Mouse (Mus musculus): Measurements from ENCODE around the gene Lhx1.

Lhx1 gene

DNA sequence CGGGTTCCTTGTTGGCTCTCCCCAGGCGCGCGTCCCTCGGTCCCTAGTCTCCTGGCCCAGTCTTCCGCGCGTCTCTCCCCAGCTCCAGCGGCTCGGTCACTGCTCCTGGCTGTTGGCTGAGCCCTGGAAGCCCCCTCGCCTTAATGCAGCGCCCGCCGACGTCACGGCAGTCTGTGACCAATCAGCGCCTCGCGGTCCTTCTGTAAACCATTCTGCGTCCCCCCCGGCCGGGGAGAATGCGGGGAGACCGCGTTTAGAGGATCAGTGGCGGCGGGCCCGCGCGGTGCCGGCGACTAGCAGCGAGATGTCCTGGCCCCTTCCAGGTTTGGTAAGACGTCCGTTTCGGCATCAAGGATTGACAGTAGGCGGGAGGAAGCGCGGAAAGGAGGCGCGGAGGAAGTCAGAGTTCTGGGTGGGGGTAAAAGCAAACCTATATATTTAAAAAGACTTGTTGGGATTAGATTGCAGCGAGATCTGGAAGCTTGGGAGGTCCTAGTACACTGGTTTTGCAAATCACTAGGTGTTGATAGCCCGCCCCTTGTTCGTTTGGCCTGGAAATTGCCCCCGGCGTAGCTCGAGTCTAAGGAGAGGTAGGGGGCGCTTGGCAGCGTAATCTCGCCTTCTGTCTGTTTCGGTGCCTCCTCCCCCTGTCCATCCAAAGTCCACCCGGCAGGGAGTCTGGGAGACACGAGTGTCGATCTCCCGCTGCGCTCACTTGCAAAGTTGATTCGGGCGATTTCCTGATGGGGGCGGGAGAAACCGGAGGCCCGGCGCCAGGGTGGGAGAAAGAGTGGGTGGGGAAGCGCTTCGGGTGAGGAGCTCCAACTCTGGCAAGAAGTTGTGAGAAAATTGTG lies at the start of gene Lhx1:
Gene Lhx1 (minus strand): TSS at position 115 of the 854 bp plus-strand sequence.
- DNase-seq, result peak; percentile 26 to 32

DNA sequence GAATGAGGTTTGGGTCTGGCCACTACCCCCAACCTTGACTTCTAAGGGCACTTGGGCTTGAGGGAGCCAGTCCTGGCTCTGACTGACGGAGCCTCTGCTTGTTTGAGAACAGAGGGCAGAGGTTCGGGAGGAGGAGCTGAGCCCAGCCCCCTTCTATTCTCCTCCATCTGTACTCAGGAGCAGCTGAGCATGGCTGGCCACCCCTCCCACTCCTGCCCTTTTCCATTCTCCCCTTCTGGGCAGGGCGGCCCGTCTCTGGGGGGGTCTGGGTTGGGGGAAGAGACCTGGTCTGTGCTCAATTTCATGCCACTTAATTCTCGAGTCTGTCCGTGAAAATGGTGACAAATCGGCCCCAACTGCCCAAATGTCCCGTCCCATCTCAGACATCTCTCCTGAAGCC lies 49.5 kb upstream of the Lhx1 start:
- no peak for DNase-seq

DNA sequence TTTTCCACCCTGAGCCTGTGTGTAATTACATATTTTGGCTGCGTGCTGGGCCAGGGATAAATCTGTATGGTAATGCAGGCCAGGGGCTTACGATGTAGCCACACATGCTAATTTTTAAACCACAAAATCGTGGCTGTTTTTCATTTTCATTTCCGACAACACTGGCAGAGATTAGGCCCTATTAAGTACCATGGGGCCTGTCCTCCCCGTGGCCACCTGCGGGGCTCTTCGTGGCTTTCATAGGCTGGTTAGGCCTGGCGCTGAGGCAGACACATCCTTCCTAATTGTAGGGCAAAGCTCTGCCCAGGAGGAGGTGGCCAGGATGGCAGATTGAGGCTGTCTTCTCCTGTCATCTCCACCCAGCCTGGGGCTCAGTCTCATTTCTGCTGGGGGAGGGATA lies 48.3 kb upstream of the Lhx1 start:
- no peak for DNase-seq

DNA sequence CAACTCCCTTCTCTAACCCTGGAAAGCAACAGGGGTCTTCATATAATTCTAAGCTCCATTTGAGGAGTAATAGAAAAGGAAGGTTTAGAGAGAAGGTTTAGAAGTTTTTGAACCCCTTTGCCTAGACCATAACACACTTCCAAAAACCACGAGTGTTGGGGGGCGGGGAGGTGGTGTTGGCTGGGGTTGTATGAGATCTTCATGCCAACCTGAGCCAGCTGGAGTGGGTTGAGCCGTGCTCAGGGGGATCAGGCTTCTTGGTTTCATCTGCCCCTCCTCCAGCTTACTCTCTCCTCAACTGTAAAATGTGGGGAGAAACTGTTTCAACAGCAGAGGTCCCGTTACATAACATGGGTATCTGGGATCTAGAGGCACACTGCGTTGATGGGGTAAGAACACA lies 45.5 kb upstream of the Lhx1 start:
- DNase-seq, result no peak

DNA sequence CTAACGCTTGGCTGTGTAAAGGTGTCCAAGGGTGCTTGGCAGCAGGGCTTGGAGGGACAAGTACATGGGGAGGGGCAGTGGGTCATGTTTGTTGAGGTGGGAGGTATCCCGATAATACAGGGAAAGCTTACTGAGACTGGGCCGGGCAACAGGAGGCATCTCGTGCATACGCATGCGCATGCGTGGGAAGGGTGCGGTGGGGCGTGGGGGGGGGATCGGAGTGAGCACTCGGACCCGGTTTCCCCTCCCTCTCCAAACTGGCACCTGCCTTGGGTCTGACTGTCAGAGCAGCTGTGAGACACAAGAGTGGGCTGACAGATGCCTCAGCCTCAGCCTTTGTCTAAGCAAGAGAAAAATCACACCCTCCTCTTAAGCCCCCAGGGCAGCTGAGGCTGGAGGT lies 45.1 kb upstream of the Lhx1 start:
- DNase-seq, result no peak

DNA sequence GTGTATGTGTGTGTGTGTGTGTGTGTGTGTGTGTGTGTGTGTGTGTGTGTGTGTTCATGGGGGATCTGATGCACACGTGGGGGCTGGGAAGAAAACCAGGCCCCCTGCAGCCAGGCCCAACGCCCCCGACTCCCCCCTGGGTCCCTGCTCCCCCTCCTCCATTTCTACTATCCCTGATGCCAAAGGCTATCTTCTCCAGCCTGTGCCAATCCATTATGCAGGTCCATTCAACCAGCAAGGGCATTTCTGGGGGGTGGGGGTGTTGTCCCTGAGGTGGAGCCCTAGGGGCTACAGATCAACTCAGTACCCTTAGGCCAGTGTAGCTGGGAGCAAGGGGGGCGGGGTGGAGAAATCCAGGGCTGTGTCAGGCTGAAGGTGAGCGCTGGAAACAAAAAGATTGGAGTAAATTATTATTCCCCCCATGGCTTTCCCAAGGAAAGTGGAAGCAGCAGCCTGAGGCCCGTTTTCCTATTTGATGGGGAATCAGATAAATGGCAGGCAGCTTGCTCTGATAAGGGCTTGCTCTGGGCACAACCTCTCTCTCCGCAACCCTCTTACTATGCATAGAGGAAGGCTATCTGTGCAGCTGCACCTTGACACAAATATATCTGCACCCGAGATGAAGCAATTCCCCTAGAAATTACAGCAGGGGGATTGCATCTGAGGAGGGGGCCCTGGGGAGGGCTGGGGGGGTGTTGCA lies 43.9 kb upstream of the Lhx1 start:
- DNase-seq, result no peak

DNA sequence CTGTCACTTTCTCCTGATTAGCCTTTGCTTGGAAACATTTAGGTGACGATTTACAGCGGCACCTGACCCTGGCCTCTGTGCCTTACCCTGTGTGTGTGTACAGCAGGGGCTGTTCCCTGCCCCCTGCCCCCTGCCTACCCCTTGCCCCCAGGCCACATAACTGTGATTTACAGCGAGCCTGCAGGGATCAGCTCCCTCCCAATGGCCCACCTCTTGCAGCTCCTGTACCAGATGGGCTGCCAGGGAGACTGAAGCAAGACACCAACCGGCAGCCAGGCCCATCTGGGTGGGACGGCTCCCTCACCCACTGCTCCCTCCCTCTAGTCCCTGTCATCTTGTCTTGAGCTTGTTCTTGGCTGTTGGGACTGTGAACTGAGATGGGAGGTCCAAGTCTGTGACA lies 43.1 kb upstream of the Lhx1 start:
- DNase-seq, result no peak

DNA sequence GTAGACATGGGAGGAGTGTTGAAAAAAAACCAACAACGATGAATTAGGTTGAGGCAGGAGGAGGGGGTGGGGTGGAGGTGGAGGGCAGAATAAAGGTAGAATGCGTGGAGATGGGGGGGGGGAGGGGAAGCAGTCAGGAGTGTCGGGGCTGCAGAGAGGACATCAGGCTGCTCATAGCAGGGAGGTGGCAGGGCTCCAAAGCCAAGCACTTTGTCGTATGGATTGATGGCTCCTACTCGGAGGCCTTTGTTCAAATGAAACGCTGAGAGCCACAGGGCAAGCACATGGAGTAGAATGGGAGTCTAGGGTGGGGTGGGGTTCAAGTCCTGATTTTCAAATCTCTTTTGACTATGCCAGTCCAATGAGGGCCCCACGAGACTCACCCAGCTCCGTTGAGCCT lies 41.4 kb upstream of the Lhx1 start:
- no peak for DNase-seq

DNA sequence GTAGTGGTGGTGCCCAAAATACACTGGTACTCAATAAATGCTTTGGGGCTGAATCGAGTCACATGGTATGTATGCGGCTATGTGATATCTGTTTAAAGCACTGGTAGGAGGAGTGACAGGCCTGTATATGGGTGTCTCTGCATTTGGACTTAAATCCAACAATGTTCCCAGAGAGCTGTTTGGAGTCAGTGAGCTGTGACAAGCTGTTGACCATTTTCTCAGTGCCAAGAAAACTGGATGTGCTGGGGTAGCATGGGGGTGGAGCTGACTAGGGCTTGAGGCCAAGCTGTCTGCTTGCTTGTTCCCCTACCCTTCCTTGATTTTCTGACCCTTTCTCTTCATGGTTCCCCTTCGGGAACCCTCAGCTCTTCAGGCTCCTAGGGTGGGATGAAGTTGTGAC lies 39.9 kb upstream of the Lhx1 start:
- no peak for DNase-seq

DNA sequence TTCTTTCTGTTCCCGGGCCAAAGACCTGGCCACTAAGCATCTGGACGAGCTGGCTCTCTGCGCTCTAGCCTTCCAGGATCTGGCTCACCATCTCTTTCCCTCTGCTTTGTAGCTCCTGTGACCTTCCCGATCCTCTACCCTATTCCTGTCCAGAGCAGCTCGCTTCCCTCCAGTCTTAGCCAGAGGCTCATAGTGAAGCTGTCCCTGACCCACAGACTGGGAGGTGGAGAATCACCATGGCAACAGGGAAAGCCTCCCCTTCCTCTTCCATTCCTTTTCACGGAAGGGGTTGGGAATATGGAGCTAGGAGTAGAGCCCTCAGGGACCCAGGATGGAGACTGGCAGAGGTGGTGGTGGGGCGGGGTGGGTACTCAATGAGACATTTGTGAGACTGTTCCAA lies 38.0 kb upstream of the Lhx1 start:
- DNase-seq, result no peak

DNA sequence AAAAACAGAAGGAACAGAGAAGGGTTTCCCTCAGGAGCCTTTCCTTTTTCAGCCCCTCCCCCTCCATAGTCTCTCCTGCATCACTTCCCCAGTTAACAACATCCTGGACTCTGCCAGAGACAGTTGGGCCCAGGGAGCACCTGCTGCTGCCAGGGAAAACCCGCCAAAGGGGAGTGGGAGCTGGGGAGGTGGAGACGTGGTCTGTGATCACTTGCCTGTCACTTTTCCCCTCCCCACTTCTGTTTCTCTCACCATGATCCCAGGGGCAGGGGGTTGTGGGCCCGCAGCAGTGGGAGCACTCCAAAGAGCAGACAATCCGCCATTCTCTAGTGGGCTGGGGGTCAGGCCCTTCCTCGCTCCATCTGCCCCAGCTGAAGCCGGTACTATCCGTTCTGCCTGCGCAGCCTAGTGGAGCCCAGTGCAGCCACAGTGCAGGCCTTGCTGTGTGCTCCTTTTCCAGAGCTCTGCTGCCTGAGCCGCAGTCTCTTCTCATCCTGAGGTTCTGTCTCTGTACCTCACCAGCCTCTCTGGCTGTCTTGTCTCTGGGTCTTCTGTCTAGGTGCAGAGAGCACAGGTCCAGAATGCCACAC lies 37.5 kb upstream of the Lhx1 start:
- no peak for DNase-seq

DNA sequence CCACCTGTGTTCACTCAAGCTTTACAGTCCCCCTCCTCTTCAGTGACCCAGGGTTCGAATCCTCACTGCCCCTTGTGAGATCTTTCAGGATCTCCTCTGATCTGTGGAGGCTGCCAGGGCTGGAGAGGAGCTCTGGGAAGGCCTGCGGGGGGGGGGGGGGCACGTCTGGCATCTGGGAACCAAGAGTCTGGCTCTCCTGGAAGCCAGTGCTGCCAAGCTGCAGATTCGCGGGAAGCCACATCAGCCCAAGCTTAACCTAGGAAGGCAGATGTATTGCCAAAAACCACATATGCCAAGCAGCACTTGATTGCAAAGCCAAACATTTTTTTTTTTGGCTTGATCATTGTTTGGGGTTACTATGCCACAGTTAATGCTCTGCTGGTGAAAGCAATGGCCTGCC lies 36.2 kb upstream of the Lhx1 start:
- DNase-seq, result no peak

DNA sequence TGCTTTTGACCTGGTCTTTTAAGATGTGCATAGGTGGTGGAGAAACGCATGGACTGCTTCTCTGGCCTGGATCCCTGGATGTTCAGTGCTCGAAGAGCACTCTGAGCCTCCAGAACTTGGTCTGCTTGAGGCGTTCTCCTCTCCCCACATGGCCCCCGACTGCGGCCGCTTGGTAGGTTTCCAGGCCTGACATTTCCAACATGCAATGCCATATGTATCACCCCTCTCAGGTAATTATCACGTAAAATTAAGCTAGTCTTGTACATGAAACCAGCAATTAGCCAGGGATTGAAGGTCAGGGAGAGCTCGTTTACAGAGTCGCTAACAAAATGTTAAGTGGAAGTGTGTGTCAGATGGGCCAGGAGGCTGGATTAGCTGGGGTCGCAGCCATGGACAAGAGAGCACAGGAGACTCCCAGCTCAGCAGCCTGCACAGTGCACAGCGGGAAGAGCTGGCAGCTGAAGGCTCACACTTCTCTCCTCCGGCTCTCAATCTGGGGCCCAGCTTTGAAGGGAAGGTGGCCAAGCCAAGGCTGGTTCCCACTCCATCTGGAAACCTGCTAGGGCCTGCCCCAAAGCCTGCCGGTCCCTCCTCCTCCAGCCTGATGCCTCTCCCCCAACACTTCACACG lies 28.6 kb upstream of the Lhx1 start:
- no peak for DNase-seq

DNA sequence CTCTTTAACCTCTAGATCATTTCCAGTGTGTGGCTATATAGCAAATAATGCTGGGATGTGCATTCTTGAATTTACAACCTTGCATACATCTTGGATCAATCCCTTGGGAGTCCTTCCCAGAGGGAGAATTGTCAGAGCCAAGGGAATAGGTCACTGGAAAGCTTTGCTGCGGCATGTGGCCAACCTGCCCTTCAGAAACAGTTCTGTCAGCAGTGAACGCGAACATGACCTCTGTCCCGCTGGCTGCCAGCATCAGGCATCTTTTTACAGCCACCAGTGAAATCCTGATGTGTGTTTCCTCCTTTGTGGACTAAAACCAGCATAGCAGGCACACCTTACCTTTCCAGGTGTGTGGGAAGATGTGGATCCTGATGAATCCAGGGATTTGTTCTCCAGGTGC lies 26.0 kb upstream of the Lhx1 start:
- no peak for DNase-seq

DNA sequence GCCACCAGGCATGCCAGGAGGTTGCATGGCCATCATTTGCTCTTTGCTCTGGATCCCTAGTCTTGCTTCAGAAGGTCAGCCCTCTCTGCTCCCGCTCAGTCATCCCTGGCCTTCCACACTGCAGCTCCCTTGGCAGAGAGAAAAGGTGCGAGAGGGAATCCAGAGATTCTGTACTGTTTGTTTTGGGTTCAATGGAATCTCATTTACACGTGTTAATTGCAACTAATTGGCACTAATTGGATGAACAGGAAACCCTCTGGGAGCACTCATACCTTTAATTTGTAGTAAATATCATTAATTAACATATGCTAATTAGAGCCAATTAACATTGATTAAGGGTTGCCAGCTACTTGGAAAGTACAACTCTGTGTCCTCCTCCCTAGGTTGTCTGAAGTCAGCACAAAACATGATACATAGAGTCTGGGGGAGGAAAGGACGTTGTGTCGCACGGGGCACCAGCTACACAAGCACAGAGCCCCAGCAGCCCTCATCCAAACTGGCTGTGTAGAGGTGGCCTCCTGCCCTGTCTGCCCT lies 24.0 kb upstream of the Lhx1 start:
- DNase-seq, result no peak

DNA sequence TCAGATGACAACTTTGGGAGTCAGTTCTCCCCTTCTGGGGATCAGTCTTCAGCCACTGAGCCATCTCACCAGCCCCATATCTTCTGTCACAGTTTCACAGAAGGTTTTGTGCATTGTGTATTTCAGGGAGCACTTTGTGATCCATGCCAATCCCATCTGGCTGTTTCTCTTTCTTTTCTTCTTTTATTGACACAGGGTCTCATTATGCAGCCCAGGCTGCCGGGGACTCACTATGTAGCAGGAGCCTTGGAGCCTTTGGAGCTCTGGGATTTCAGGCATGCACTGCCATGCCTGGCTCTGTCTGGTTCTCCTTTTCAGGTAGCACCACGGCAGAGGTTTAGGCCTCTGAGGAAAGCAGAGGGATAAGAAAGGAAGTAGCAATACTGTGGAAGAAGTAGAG lies 23.0 kb upstream of the Lhx1 start:
- no peak for DNase-seq

DNA sequence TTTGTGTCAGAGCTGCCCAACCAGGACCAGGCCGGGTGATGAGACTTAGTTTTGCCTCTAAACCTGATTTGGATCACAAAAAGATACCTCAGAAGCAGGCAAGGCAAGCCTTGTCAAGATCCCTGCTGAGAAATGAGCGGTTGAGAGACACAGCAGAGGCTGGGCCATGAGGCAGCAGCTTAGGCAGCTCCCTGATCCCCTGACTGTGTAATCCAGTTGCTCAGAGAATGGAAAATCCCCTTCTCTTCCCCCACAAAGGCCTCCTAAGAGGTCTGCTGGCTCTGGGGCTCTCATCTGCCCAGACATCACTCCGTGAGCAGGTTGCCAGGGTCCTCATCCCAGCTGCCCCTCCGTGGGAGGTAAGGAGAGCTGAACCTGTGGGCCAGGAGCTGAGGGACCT lies 14.6 kb upstream of the Lhx1 start:
- no peak for DNase-seq

DNA sequence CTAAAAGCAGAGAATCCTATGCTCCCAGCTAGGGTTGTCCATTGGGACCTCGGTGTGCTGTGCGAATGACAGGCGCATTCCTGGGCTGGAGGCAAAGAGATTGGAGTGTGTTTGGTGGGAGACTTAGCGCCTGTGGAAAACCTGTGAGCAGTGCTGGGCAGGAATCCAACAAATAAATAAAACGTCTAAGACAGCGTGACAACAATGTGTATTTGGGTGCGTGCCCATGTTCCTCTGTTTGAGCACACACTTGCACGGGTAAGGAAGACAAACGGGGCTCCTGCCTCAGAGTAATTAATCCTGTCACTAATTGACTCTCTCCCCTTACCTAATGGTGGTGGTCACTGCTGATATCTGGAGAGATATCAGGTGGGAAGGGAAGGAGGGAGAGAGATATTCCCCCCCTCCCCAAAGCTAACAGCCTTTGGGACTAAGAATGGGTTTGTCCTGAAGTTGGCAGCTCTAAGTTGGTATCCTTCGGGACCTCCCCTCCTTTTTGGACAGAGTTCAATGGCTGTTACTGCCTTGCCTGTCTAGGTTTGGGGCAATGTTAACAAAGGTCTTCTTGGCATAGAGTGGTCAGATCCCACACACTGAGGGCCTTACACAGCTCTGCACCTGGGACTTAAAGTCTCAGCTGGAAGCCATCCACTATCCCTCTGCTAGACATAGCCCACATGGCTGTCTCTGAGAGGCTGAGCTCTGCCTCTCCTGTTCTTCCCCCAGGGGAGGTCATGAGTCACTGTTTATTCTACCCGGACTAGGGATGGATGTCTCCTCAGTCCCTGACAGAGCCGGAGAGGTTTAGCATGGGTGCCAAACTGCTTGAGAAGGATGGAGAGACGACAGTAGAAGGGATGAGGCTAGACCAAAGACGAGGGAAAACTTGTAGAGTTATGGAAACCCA lies 4.7 kb upstream of the Lhx1 start:
- DNase-seq, result no peak

DNA sequence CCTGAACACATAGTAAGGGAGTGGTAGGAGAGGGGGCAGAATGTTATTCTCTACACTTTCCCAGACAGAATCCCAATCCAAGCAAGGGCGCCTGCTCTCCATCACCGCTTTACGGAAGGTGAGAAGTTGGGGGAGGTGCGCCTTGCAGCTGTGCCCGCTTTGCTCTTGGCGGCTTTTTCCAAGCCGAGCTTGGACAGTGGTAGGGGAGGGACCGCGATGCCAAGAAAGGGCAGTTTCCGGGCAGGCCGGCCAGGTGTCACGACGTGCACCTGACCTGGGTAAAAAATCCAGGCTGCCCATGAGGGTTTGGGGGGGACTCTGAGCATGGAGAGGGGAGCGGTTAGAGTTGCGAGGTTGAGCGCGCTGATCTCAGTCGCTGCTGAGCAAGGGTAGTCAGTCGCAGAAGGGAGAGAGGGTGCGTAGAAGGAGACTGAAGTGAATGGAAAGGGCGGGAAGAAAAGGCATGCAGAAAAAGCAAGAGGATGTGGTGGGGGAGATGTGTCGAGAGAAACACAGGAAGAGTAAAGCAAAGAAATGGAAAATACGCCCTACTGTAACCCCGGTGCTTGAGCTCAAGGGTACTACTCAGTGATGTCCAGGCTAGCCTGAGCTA lies 3.9 kb upstream of the Lhx1 start:
- DNase-seq, result no peak

DNA sequence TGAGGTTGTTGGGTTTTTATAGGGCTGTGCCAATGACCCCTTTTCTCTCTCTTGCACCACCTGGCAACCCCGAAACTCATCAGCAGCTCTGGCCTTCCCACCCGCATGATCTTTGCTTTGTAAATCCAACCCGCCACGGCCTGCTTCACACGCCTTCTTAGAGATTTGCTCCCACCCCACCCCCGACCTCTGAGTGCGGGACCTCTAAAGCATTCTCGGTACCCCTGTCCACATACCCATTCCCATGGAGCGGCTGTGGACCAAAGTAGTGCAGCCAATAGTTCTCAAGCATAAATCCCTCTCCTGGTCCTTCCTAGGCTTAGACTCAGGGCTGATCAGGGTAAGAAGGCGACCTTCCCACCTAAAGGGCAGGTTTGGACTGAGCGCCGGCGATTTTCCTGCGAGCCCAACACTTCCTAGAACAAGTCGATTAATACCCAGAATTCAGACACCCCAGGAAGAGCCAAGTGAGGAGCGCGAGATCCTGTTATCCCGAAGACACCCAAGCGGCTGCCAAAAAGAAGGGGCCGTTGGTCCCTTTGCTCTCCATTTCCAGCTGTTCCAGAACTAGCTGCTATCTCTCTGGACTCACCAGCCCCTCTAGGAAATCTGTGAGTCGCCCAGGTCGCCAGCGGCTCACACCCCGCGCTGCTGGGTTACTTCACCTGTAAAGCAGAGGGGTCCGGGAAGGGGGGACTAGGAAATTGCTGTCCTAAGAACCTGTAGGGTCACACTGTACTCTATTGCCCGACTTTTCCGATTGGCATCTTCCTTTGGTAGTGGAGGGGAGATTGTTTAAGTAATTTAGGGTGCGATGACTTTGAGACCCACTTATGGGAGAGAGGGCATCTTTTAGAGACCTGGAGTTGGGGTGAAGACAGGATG lies 1.9 kb upstream of the Lhx1 start:
- no peak for DNase-seq

DNA sequence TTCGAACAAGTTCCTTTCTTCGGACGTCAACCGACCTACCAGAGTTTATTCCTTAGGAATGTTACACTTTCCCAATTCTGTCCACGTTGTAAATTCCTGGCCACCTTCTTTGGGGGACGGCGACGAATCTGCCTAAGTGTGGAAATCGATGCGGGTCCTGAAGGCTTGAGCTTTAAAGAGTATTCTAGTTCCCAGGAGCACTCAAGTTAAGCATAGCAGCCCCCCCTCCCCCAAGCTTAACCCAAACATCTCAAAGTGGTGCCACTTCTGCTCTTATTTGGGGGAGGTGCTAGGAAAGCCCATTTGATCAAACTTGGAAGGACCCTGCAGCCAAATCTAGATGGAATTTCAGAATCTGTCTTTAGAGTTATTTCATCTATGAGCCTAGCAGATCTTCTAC lies 1.1 kb upstream of the Lhx1 start:
- no peak for DNase-seq
